Mouse (Mus musculus): Measurements from ENCODE around the gene Tssk6.

- TF ChIP-seq CTCF (conservative IDR thresholded peaks at IDR 0.05; ENCODE audit: low read length) (no peak), POU5F1 (IDR thresholded peaks at IDR 0.05; ENCODE audit: borderline replicate concordance, low read length) (no peak)
Measured at GRCm38 (mm10) chr8:69870003-69870765, 31.8 kb upstream of the Tssk6 start.
